Mouse (Mus musculus) midbrain, postnatal 0 days (tissue): ENCODE data around the gene Plpp7. TPM values are rescaled to one million over a fixed set of nuclear protein-coding genes. Genes with fewer than 3 reads are reported as not detected.
A peak's percentile ranks its signal among the peaks of the same experiment; 100 is the strongest.

ENCODE experiments used
- ATAC-seq: fragments of 200-750 bp; cut with Nextera tagmentation; 2 replicates; pipeline ENCODE4 v1.8.0; 2017; ENCODE audit warnings: moderate number of reproducible peaks, mild to moderate bottlenecking, moderate TSS enrichment, moderate library complexity; ENCODE audit not compliant: low FRiP score
- DNase-seq: peaks from one replicate; pipeline ENCODE4 v3.0.0-alpha.2; 2015; ENCODE audit warnings: low spot score
- H3K27ac ChIP-seq: fragments of 300-500 bp; sonication (generic); 2 replicates; pipeline ENCODE4 v1.5.1; 2014; ENCODE audit warnings: low read depth, mild to moderate bottlenecking, low read length, mixed read lengths
- H3K27me3 ChIP-seq: fragments of 300-500 bp; sonication (generic); 2 replicates; pipeline ENCODE4 v1.6.1; 2014; ENCODE audit warnings: low read length, control low read depth, mixed read lengths; ENCODE audit not compliant: insufficient read depth
- H3K36me3 ChIP-seq: fragments of 300-500 bp; sonication (generic); 2 replicates; pipeline ENCODE4 v1.6.1; 2014; ENCODE audit warnings: low read length, control low read depth, mixed read lengths; ENCODE audit not compliant: insufficient read depth
- H3K4me1 ChIP-seq: fragments of 300-500 bp; sonication (generic); 2 replicates; pipeline ENCODE4 v1.6.1; 2014; ENCODE audit warnings: mild to moderate bottlenecking, control low read depth, antibody characterized with exemption, low read length, mixed read lengths; ENCODE audit not compliant: insufficient read depth
- H3K4me2 ChIP-seq: fragments of 300-500 bp; sonication (generic); 2 replicates; pipeline ENCODE4 v1.6.1; 2014; ENCODE audit warnings: low read depth, mild to moderate bottlenecking, low read length, mixed read lengths; ENCODE audit not compliant: poor library complexity, severe bottlenecking
- H3K4me3 ChIP-seq: fragments of 300-500 bp; sonication (generic); 2 replicates; pipeline ENCODE4 v1.5.1; 2014; ENCODE audit warnings: low read depth, mild to moderate bottlenecking, low read length, moderate library complexity
- H3K9ac ChIP-seq: fragments of 300-500 bp; sonication (generic); replicated peaks from 2 replicates; pipeline ENCODE4 v1.6.1; 2014; ENCODE audit warnings: mild to moderate bottlenecking, low read length, moderate library complexity, mixed read lengths; ENCODE audit not compliant: poor library complexity, severe bottlenecking
- H3K9me3 ChIP-seq: fragments of 300-500 bp; sonication (generic); 2 replicates; pipeline ENCODE4 v1.6.1; 2016; ENCODE audit warnings: low read length, control low read depth
- CTCF ChIP-seq: IDR thresholded peaks from 2 replicates; pipeline ENCODE4 v1.5.1; 2016; ENCODE audit warnings: antibody characterized with exemption, mild to moderate bottlenecking
- WGBS: fragments of 180-500 bp; shearing (Covaris S2); extraction: QIAGEN DNeasy Blood & Tissue Kit; methylation state at CpG from one replicate; pipeline ENCODE4 v1.1.7; 2014; 5-methylcytosine and 5-hydroxymethylcytosine counted together
- polyA plus RNA-seq: library from polyadenylated mRNA; unstranded; fragments of >200 nt; fragmentation: Nextera tagmentation; extraction: Ambion mirVana; gene quantifications from 2 replicates; pipeline ENCODE4 v1.2.1, GENCODE M21; 2015
- total RNA-seq: library from RNA; depleted of rRNA; stranded (reverse); fragments of >200 nt; gene quantifications from 2 replicates; pipeline ENCODE4 v1.2.3, GENCODE M21; 2014

Plpp7 gene
- total and polyA plus RNA-seq, 2 experiments from 2014 or later, result 24.9 to 47.0 TPM

- no peak overlapping the region for H3K4me3 ChIP-seq
- H3K9ac ChIP-seq, result no peak overlapping the region
- no peak for TF ChIP-seq CTCF
- H3K9me3 ChIP-seq, result no peaks in the 10 kb centered on the region
- no peaks in the 10 kb centered on the region for H3K27me3 ChIP-seq
- DNase-seq, result no peak
- WGBS, result 82% methylated on average over 6 of the region's 6 CpGs
- H3K27ac ChIP-seq, result no peak overlapping the region
- ATAC-seq, result no peak
- H3K4me2 ChIP-seq, result no peak overlapping the region
- H3K4me1 ChIP-seq, result no peaks in the 10 kb centered on the region
- no peaks in the 10 kb centered on the region; the same call in 1 of the 2 replicates for H3K36me3 ChIP-seq
Observed at GRCm38 (mm10) chr2:32141602-32142001, 46.3 kb downstream of the Plpp7 start.

GRCm38 (mm10) chr2:32142368-32142767, 47.0 kb downstream of the Plpp7 start:
- Histone ChIP-seq H3K9ac (no peak overlapping the region), H3K27ac (no peak overlapping the region), H3K4me2 (no peak overlapping the region), H3K4me3 (no peak overlapping the region), H3K4me1 (no peaks in the 10 kb centered on the region), H3K27me3 (no peaks in the 10 kb centered on the region), H3K36me3 (no peaks in the 10 kb centered on the region; the same call in 1 of the 2 replicates), H3K9me3 (no peaks in the 10 kb centered on the region)
- no peak for DNase-seq
- no peak for ATAC-seq
- WGBS, result 67% methylated on average over 6 of the region's 6 CpGs
- TF ChIP-seq CTCF, result no peak

GRCm38 (mm10) chr2:32144633-32145032, 49.3 kb downstream of the Plpp7 start:
- TF ChIP-seq CTCF, result no peak
- Histone ChIP-seq H3K27ac (no peak overlapping the region), H3K9me3 (no peaks in the 10 kb centered on the region), H3K36me3 (no peaks in the 10 kb centered on the region; the same call in 1 of the 2 replicates), H3K9ac (no peak overlapping the region), H3K4me1 (no peaks in the 10 kb centered on the region), H3K4me3 (no peak overlapping the region), H3K4me2 (no peak overlapping the region), H3K27me3 (no peaks in the 10 kb centered on the region)
- no peak for ATAC-seq
- WGBS, result 90% methylated on average over 5 of the region's 5 CpGs
- DNase-seq, result no peak

- Histone ChIP-seq H3K4me1 (no peaks in the 10 kb centered on the region), H3K27ac (no peak overlapping the region), H3K36me3 (no peaks in the 10 kb centered on the region), H3K9me3 (no peaks in the 10 kb centered on the region), H3K4me2 (no peak overlapping the region), H3K4me3 (no peak overlapping the region), H3K27me3 (no peaks in the 10 kb centered on the region), H3K9ac (no peak overlapping the region)
- ATAC-seq, result no peak
- DNase-seq, result no peak
- 65% methylated on average over 5 of the region's 5 CpGs for WGBS
- TF ChIP-seq CTCF, result no peak
Observed at GRCm38 (mm10) chr2:32146617-32147162, 51.4 kb downstream of the Plpp7 start.

- ATAC-seq, result no peak
Observed at GRCm38 (mm10) chr2:32150135-32150534, 54.8 kb downstream of the Plpp7 start.

GRCm38 (mm10) chr2:32150562-32150923, 55.2 kb downstream of the Plpp7 start:
- no peak for DNase-seq

More at GRCm38 (mm10) chr2:32150135-32150534, 54.8 kb downstream of the Plpp7 start:
- H3K27me3 ChIP-seq, result no peaks in the 10 kb centered on the region
- no peak for TF ChIP-seq CTCF
- H3K9me3 ChIP-seq, result no peaks in the 10 kb centered on the region
- no peaks in the 10 kb centered on the region for H3K36me3 ChIP-seq
- WGBS, result 9% methylated on average over 1 of the region's 1 CpGs
- DNase-seq, result no peak
- peak overlapping the region; percentile 97 for H3K9ac ChIP-seq
- peak overlapping the region; percentile 77 for H3K4me3 ChIP-seq
- peak overlapping the region; percentile 92 for H3K4me2 ChIP-seq
- H3K4me1 ChIP-seq, result peaks cover 9% of the 10 kb centered on the region; the same call in 1 of the 2 replicates
- H3K27ac ChIP-seq, result peak overlapping the region; percentile 99

More at GRCm38 (mm10) chr2:32150562-32150923, 55.2 kb downstream of the Plpp7 start:
- no peak; the same call in 1 of the 2 replicates for ATAC-seq
- Histone ChIP-seq H3K27ac (peak overlapping the region; percentile 99), H3K4me3 (peak overlapping the region; percentile 77), H3K36me3 (no peaks in the 10 kb centered on the region), H3K9ac (peak overlapping the region; percentile 97), H3K9me3 (no peaks in the 10 kb centered on the region), H3K4me1 (peaks cover 13% of the 10 kb centered on the region; the same call in 1 of the 2 replicates), H3K4me2 (peak overlapping the region; percentile 92), H3K27me3 (no peaks in the 10 kb centered on the region)
- no peak for TF ChIP-seq CTCF
- 4% methylated on average over 7 of the region's 7 CpGs for WGBS
